Mouse (Mus musculus): ENCODE measurements around the gene Ankib1. TPM values are rescaled to one million over a fixed set of nuclear protein-coding genes. Genes with fewer than 3 reads are reported as not detected.
A peak's percentile ranks its signal among the peaks of the same experiment; 100 is the strongest.
"Not testable (repeated sequence)": the region's sequence is repeated elsewhere in the genome, so short reads cannot be mapped to it uniquely, and the experiment has no call there.

The Ankib1 gene
- polyA plus RNA-seq, 1 experiment from 2014 or later, result 13.2 TPM

DNA sequence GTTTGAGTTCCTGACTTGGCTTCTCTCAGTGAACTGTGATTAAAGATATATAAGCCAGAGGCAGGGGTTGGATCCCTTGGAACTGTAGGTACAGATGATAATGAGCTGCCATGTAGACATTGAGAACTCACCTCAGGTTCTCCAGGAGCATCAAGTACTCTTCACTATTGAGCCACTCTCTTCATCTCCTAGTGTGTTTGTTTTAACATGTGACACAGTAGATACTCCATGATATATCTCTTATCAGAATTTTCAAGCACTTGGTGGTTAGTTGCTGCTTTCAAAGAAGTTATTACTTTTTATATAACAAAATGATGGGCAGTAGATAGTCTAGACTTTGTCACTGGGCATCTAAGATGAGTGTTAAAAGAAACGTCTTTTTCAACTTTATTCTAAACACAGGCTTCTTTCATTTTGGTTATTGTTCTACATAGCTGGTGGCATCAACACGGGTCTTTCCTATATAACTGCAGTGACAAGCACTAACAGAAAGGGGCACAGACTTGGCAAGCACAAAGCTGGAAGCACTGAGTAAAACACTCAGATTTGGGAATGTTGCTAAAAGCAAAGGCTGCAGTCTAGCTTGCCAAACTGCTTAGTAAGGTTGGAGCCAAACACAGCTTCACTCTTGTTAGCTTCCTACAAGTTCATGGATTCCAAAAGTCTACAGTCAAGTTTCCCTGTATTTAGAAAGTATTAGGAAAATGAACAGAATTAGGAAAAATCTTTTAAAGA lies 18.6 kb downstream of the Ankib1 start:
- ATAC-seq (ENCODE audit: insufficient read depth), result no peak
- Histone ChIP-seq H3K9me3 (ENCODE audit: low read depth, low read length) (no peaks in the 10 kb centered on the region), H3K27me3 (ENCODE audit: insufficient read depth, low read length) (no peaks in the 10 kb centered on the region), H3K36me3 (ENCODE audit: insufficient read depth) (no peaks in the 10 kb centered on the region), H3K9ac (no peak overlapping the region), H3K4me1 (ENCODE audit: insufficient read depth) (no peaks in the 10 kb centered on the region), H3K27ac (ENCODE audit: low read depth) (no peak overlapping the region), H3K4me3 (ENCODE audit: low read depth, low read length) (no peak overlapping the region), H3K4me2 (no peak overlapping the region)
- no peak for DNase-seq
- TF ChIP-seq CTCF (IDR thresholded peaks at IDR 0.05; ENCODE audit: low read depth), result no peak
- 82% methylated on average over 2 of the region's 2 CpGs for WGBS

DNA sequence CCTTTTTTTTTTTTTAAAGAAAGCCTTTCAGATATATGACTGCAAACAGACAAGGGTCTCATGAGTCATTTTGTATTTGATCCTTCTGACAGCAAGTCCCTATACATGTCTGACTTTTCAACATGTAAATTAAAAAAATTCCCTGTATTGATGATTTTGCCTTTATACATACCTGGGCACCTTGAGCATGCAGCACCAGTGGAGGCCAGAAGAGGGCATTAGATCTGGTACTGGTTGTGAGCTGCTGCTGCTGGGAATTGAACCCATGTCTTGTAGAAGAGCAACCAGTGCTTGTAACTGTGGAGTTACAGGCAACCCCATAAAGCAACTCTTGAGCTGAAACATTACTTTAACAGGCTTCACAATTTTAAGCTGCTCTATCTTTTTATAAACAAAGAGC lies 20.1 kb downstream of the Ankib1 start:
- ATAC-seq (ENCODE audit: insufficient read depth) (no peak), DNase-seq (no peak)
- Histone ChIP-seq H3K4me2 (no peak overlapping the region), H3K9ac (no peak overlapping the region), H3K36me3 (ENCODE audit: insufficient read depth) (no peaks in the 10 kb centered on the region), H3K9me3 (ENCODE audit: low read depth, low read length) (no peaks in the 10 kb centered on the region), H3K27me3 (ENCODE audit: insufficient read depth, low read length) (no peaks in the 10 kb centered on the region), H3K4me1 (ENCODE audit: insufficient read depth) (no peaks in the 10 kb centered on the region), H3K27ac (ENCODE audit: low read depth) (no peak overlapping the region), H3K4me3 (ENCODE audit: low read depth, low read length) (no peak overlapping the region)
- peak; percentile 24; the same call in 1 of the 2 replicates for TF ChIP-seq CTCF (IDR thresholded peaks at IDR 0.05; ENCODE audit: low read depth)

- no peaks in the 10 kb centered on the region for H3K4me1 ChIP-seq (ENCODE audit: insufficient read depth)
- ATAC-seq (ENCODE audit: insufficient read depth), result no peak
- 0 out of 2 replicates have a peak, but pooled peaks cover under 1% of the 10 kb centered on the region for H3K36me3 ChIP-seq (ENCODE audit: insufficient read depth)
- H3K4me3 ChIP-seq (ENCODE audit: low read depth, low read length), result no peak overlapping the region
- 57% methylated on average over 3 of the region's 3 CpGs for WGBS
- H3K9me3 ChIP-seq (ENCODE audit: low read depth, low read length), result no peaks in the 10 kb centered on the region
- TF ChIP-seq CTCF (IDR thresholded peaks at IDR 0.05; ENCODE audit: low read depth), result no peak
- no peak overlapping the region for H3K27ac ChIP-seq (ENCODE audit: low read depth)
- H3K9ac ChIP-seq, result no peak overlapping the region
- H3K27me3 ChIP-seq (ENCODE audit: insufficient read depth, low read length), result no peaks in the 10 kb centered on the region
- DNase-seq, result no peak
- no peak overlapping the region for H3K4me2 ChIP-seq
These were observed 30.7 kb downstream of the Ankib1 start for GRCm38 (mm10) chr5:3772017-3772416.

- Histone ChIP-seq H3K4me3 (ENCODE audit: low read depth, low read length) (no peak overlapping the region), H3K27me3 (ENCODE audit: insufficient read depth, low read length) (no peaks in the 10 kb centered on the region), H3K9ac (no peak overlapping the region), H3K9me3 (ENCODE audit: low read depth, low read length) (no peaks in the 10 kb centered on the region), H3K27ac (ENCODE audit: low read depth) (no peak overlapping the region), H3K4me2 (no peak overlapping the region), H3K36me3 (ENCODE audit: insufficient read depth) (0 out of 2 replicates have a peak, but pooled peaks cover 4% of the 10 kb centered on the region), H3K4me1 (ENCODE audit: insufficient read depth) (no peaks in the 10 kb centered on the region)
- peak; percentile 22 for DNase-seq
- TF ChIP-seq CTCF (IDR thresholded peaks at IDR 0.05; ENCODE audit: low read depth), result no peak
- WGBS, result 69% methylated on average over 3 of the region's 3 CpGs
- no peak for ATAC-seq (ENCODE audit: insufficient read depth)
These were observed 31.2 kb downstream of the Ankib1 start for GRCm38 (mm10) chr5:3771512-3771911.

DNA sequence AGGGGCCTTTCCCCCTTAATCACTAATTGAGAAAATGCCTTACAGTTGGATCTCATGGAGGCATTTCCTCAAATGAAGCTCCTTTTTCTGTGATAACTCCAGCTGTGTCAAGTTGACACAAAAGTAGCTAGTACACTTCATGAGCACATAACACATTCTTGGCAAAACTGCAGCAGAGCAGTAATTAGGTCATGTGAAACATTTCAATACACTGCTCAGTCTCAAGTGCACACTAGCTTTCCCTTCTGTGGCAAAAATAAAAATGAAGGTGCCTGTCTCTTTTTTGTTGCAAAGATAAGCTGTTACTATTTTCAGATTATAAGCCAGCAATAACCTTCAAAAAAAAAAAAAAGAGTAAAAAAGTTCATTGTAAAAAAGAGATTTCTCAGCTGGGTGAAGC lies 52.2 kb downstream of the Ankib1 start:
- H3K9ac ChIP-seq; DNase-seq; H3K27me3 ChIP-seq (ENCODE audit: insufficient read depth, low read length); H3K4me1 ChIP-seq (ENCODE audit: insufficient read depth); ATAC-seq (ENCODE audit: insufficient read depth); H3K4me3 ChIP-seq (ENCODE audit: low read depth, low read length); H3K9me3 ChIP-seq (ENCODE audit: low read depth, low read length); H3K4me2 ChIP-seq; H3K27ac ChIP-seq (ENCODE audit: low read depth): not testable (repeated sequence)
- H3K36me3 ChIP-seq (ENCODE audit: insufficient read depth), result peaks cover 11% of the 10 kb centered on the region

GRCm38 (mm10) chr5:3732846-3733245 lies 69.9 kb downstream of the Ankib1 start:
- not testable (repeated sequence) for H3K4me3 ChIP-seq (ENCODE audit: low read depth, low read length); H3K9ac ChIP-seq; H3K4me2 ChIP-seq; ATAC-seq (ENCODE audit: insufficient read depth); H3K9me3 ChIP-seq (ENCODE audit: low read depth, low read length); H3K27ac ChIP-seq (ENCODE audit: low read depth); H3K4me1 ChIP-seq (ENCODE audit: insufficient read depth); H3K27me3 ChIP-seq (ENCODE audit: insufficient read depth, low read length); DNase-seq
- 81% methylated on average over 22 of the region's 24 CpGs for WGBS
- H3K36me3 ChIP-seq (ENCODE audit: insufficient read depth), result peaks cover 12% of the 10 kb centered on the region; the same call in 1 of the 2 replicates

- no peak for TF ChIP-seq CTCF (IDR thresholded peaks at IDR 0.05; ENCODE audit: low read depth)
- Histone ChIP-seq H3K27me3 (ENCODE audit: insufficient read depth, low read length) (no peaks in the 10 kb centered on the region), H3K4me3 (ENCODE audit: low read depth, low read length) (no peak overlapping the region), H3K4me1 (ENCODE audit: insufficient read depth) (no peaks in the 10 kb centered on the region), H3K4me2 (no peak overlapping the region), H3K27ac (ENCODE audit: low read depth) (no peak overlapping the region), H3K36me3 (ENCODE audit: insufficient read depth) (peaks cover 18% of the 10 kb centered on the region; the same call in 1 of the 2 replicates), H3K9ac (no peak overlapping the region), H3K9me3 (ENCODE audit: low read depth, low read length) (no peaks in the 10 kb centered on the region)
- ATAC-seq (ENCODE audit: insufficient read depth) (no peak), DNase-seq (peak; percentile 59)
- WGBS, result 52% methylated on average over 5 of the region's 5 CpGs
These were observed 73.9 kb downstream of the Ankib1 start for GRCm38 (mm10) chr5:3728820-3729219.
